Mouse (Mus musculus): ENCODE results near the gene Nt5dc3. TPM values are rescaled to one million over a fixed set of nuclear protein-coding genes. Genes with fewer than 3 reads are reported as not detected.

Gene Nt5dc3
- total and polyA plus RNA-seq, 3 experiments, result 4.6 to 15.9 (median 6.5) TPM

GRCm38 (mm10) chr10:86872121-86872520 is 93.3 kb downstream of the Nt5dc3 start:
- TF ChIP-seq CHD1 (IDR thresholded peaks at IDR 0.05; ENCODE audit: low read depth, low read length) (no peak), ZKSCAN1 (IDR thresholded peaks at IDR 0.05; ENCODE audit: borderline replicate concordance, low read depth, low read length) (no peak), BHLHE40 (IDR thresholded peaks at IDR 0.05; ENCODE audit: low read depth, low read length) (no peak), MYC (IDR thresholded peaks at IDR 0.05; ENCODE audit: low read depth, low read length) (no peak), ZNF384 (IDR thresholded peaks at IDR 0.05; ENCODE audit: low read depth, low read length) (no peak), IRF4 (IDR thresholded peaks at IDR 0.05; ENCODE audit: low read depth, low read length) (no peak)
- Histone ChIP-seq H3K27me3 (replicated peaks) (no peaks in the 10 kb centered on the region), H3K36me3 (replicated peaks in 1 of 2; ENCODE audit: control insufficient read depth in 1 of 2, insufficient read depth in 1 of 2, low read length in 1 of 2) (no peaks in the 10 kb centered on the region), H3K4me1 (ENCODE audit: control insufficient read depth in 1 of 2, insufficient read depth in 2 of 2) (no peaks in the 10 kb centered on the region; a peak in 1 of 4 replicates), H3K27ac (ENCODE audit: insufficient read depth, low read depth) (no peak overlapping the region), H3K9ac (ENCODE audit: insufficient read depth, low read depth) (no peak overlapping the region), H3K4me3 (replicated peaks in 1 of 3; ENCODE audit: low read depth in 2 of 3, low read length in 2 of 3, poor library complexity in 1 of 3) (no peak overlapping the region), H3K9me3 (replicated peaks; ENCODE audit: low read length) (no peaks in the 10 kb centered on the region), H3K4me2 (ENCODE audit: insufficient read depth, low read depth, poor library complexity, severe bottlenecking) (no peak overlapping the region), H3K79me2 (replicated peaks; ENCODE audit: control insufficient read depth, extremely low read depth, insufficient read depth, poor library complexity, severe bottlenecking) (no peaks in the 10 kb centered on the region)
- in situ Hi-C loops (cut with MboI; ENCODE audit: low pct_ligation_motif_present, low pct_unique_long_range_greater_than_20kb, low sequenced_read_pairs), result no loop called here
- dilution Hi-C loops (cut with MboI; ENCODE audit: extremely low pct_ligation_motif_present, extremely low pct_unique_long_range_greater_than_20kb, low sequenced_read_pairs), result no loop called here
- no peak for DNase-seq (ENCODE audit: extremely low read depth)

- Histone ChIP-seq H3K4me1 (ENCODE audit: control insufficient read depth in 1 of 2, insufficient read depth in 2 of 2) (no peaks in the 10 kb centered on the region; a peak in 1 of 4 replicates), H3K4me3 (replicated peaks in 1 of 3; ENCODE audit: low read depth in 2 of 3, low read length in 2 of 3, poor library complexity in 1 of 3) (no peak overlapping the region), H3K79me2 (replicated peaks; ENCODE audit: control insufficient read depth, extremely low read depth, insufficient read depth, poor library complexity, severe bottlenecking) (no peaks in the 10 kb centered on the region), H3K9me3 (replicated peaks; ENCODE audit: low read length) (no peaks in the 10 kb centered on the region), H3K36me3 (replicated peaks in 1 of 2; ENCODE audit: control insufficient read depth in 1 of 2, insufficient read depth in 1 of 2, low read length in 1 of 2) (no peaks in the 10 kb centered on the region), H3K9ac (ENCODE audit: insufficient read depth, low read depth) (no peak overlapping the region), H3K4me2 (ENCODE audit: insufficient read depth, low read depth, poor library complexity, severe bottlenecking) (no peak overlapping the region), H3K27ac (ENCODE audit: insufficient read depth, low read depth) (no peak overlapping the region), H3K27me3 (replicated peaks) (no peaks in the 10 kb centered on the region)
- TF ChIP-seq POLR2A (IDR thresholded peaks at IDR 0.05; ENCODE audit: low read depth, low read length), result no peak
- no peak for TF ChIP-seq NELFE (IDR thresholded peaks at IDR 0.05; ENCODE audit: low read depth, low read length)
- no peak for TF ChIP-seq RAD21 (IDR thresholded peaks at IDR 0.05; ENCODE audit: low read depth, low read length)
- no peak for TF ChIP-seq ZC3H11A (IDR thresholded peaks at IDR 0.05; ENCODE audit: low read depth, low read length)
- TF ChIP-seq UBTF (IDR thresholded peaks at IDR 0.05; ENCODE audit: low read depth, low read length), result no peak
- no peak for TF ChIP-seq ELF1 (IDR thresholded peaks at IDR 0.05; ENCODE audit: low read depth, low read length)
- no peak for TF ChIP-seq RCOR1 (conservative IDR thresholded peaks at IDR 0.05; ENCODE audit: low read depth, low read length)
- TF ChIP-seq USF1 (IDR thresholded peaks at IDR 0.05; ENCODE audit: low read depth, low read length), result no peak
- TF ChIP-seq MXI1 (IDR thresholded peaks at IDR 0.05; ENCODE audit: low read depth, low read length), result no peak
- no peak for TF ChIP-seq PAX5 (IDR thresholded peaks at IDR 0.05; ENCODE audit: low read length)
- no peak for TF ChIP-seq EP300 (IDR thresholded peaks at IDR 0.05; ENCODE audit: low read length)
- no peak for TF ChIP-seq NRF1 (IDR thresholded peaks at IDR 0.05; ENCODE audit: low read depth, low read length)
- no peak for DNase-seq (ENCODE audit: extremely low read depth)
- in situ Hi-C loops (cut with MboI; ENCODE audit: low pct_ligation_motif_present, low pct_unique_long_range_greater_than_20kb, low sequenced_read_pairs), result no loop called here
- dilution Hi-C loops (cut with MboI; ENCODE audit: extremely low pct_ligation_motif_present, extremely low pct_unique_long_range_greater_than_20kb, low sequenced_read_pairs), result no loop called here
Observed at GRCm38 (mm10) chr10:86872591-86872990, 93.8 kb downstream of the Nt5dc3 start.
